Mouse (Mus musculus) adipocyte (in vitro differentiated cells): ENCODE data around the gene Wasf2.

Experiments used
- DNase-seq: peaks from one replicate; pipeline ENCODE4 v3.0.0-alpha.2; 2016; ENCODE audit warnings: low spot score

Gene Wasf2

DNA sequence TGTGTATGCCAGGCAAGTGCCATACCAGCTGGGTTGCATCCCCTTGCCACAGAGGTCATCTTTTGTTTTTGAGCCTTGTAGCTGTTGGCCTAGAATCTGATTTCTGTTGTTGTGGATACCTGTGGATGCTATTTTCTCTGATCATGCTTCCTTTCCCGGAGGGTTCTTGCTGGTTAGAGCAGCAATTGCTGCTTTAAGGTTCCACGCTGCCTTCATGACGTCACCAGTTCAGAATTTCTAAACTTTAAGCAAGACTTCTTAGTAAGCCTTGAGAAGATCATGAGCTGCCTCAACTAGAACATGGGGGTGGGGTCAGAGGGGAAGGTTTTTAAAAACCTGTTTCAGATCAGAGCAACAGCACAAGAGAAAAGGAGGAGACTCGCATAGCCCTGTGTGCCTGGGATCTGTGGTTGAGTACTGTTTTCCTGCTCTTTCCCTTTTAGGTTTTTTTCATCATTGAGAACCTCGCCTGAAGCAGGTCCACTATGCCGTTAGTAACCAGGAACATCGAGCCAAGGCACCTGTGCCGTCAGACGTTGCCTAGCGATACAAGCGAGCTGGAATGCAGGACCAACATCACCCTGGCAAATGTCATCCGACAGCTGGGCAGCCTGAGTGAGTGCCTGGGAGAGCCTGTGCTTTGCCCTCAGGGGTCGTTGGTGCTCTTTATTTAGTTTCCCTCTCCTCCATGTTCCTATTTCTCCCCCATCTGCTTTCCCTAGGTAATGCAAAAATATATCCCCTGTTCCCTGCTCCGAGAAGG lies 45.9 kb downstream of the Wasf2 start:
- no peak for DNase-seq

- no peak for DNase-seq
Measured at GRCm38 (mm10) chr4:133176761-133177403, 46.6 kb downstream of the Wasf2 start.

- no peak for DNase-seq
Measured at GRCm38 (mm10) chr4:133178305-133178704, 48.0 kb downstream of the Wasf2 start.

DNA sequence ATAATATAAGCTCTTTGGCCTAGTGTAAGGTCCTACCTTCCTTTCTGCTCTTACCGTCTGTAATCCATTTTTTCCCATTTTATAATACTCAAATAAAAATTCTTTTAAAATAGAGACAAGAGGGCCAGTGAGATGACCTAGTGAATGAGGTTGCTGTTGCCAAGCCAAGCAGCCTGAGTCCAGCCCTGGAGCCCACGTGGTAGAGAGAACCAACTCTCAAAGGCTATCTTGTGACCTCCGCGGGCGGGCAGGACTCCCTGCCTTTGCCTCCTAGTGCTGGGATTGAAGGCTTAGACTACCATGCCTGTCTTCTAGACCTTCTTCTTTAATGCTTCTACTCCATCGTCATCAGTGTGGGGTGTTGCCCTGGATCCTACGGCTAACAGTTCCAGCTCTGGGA lies 49.0 kb downstream of the Wasf2 start:
- no peak for DNase-seq

GRCm38 (mm10) chr4:133182439-133183033 lies 52.2 kb downstream of the Wasf2 start:
- no peak for DNase-seq

DNA sequence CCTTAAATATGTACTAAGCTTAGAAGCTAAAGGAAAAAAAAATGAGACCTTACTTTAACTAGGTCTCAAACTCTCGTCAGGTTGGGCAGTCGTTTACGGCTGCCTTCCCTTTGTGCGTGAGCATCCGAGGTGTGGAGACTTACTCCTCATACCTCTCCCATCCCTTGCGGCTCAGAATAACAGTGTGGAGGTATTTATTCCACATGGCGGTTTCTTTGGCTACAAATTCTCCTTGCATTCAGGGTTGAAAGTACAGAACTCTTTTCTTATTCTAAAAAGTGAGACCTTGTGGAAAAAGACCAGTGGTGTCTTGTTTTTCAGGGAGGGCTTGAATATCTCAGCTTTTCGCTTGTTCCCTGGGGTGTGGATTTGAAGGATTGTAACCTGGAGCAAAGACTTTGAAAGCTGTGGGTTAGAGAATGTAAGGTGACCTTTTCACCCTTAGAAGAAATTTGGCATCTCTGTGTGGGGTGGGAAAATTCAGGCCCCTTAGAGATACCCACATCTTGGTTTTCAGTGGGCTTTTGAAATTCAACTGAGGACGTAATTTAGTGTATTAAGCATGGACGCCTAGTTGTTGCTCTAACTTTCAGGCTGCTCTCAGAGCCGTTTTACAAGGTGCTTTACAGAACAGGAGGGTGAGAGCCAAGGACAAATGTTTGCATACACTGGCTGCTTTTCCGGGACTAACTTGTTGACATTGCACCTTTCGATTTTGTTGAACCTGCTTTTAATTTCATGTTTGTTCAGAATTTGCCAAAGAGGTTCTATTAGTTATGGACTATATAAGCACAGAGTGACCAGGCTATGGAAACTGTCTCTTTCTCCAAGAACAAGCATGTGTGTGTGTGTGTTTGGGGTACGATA lies 54.0 kb downstream of the Wasf2 start:
- no peak for DNase-seq

- peak; percentile 88 for DNase-seq
Measured at GRCm38 (mm10) chr4:133184898-133185665, 54.8 kb downstream of the Wasf2 start.

GRCm38 (mm10) chr4:133185893-133186292 lies 55.6 kb downstream of the Wasf2 start:
- peak; percentile 26 for DNase-seq

GRCm38 (mm10) chr4:133186856-133187255 lies 56.6 kb downstream of the Wasf2 start:
- DNase-seq, result no peak

GRCm38 (mm10) chr4:133189396-133189795 lies 59.1 kb downstream of the Wasf2 start:
- no peak for DNase-seq

GRCm38 (mm10) chr4:133194482-133194881 lies 64.2 kb downstream of the Wasf2 start:
- DNase-seq, result no peak

GRCm38 (mm10) chr4:133195014-133195413 lies 64.7 kb downstream of the Wasf2 start:
- no peak for DNase-seq

DNA sequence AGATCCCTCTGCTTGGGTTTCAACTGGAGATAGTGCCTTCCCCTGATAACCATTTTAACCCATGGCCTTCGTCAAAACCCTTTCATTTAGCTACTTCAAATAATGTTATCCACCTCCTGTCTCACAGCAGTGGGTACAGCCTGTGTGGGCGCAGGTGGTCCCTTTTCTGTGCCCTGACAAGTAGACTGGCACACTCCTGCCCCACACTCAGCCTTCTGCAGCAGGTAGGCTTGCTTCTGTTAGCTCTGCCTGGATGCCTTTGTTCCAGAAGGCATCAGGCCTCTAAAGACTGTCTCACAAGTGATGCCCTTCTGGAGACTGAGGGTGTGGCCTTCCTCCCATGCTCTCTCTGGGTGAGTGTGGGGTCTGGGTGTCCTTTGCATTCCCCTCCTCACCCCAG lies 65.8 kb downstream of the Wasf2 start:
- DNase-seq, result no peak

DNA sequence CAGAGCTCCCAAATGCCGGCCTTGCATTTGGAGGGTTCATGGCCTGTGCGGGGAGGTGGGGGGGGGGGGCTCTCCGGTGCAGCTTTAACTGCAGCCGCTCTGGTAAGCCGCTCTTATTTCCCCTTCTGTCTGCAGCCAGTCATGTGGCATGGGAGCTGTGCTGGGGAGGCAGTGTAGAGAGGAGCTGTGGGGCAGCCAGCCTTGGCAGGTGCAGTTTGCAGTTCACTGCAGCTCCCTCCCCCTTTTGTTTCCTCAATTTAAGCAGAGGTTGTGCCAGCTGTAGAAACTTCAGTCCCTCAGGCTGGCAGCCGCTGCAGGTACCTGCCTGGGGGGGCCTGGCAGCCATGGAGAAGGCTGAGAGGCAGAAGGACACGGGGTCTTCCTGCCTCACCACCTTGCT lies 66.5 kb downstream of the Wasf2 start:
- DNase-seq, result no peak

DNA sequence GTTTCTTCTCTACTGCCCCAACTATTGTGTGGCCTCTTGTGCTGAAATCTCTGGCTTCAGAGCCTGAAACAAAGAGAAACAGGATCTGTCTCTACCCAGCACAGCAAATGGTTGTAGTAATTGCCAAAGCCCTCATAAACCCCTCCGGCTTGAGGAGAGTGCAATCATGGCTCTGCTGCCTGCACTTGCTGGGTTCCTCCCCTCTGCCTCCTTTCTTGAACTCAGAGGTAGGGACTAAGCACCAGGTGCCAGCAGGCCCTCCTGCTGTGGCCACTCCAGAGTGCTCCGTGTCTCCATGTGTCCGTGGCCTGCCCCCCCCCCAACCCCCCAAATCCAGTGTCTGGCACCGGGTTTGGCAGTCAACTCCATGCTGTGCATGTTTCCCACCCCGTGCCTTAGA lies 67.0 kb downstream of the Wasf2 start:
- DNase-seq, result no peak

DNA sequence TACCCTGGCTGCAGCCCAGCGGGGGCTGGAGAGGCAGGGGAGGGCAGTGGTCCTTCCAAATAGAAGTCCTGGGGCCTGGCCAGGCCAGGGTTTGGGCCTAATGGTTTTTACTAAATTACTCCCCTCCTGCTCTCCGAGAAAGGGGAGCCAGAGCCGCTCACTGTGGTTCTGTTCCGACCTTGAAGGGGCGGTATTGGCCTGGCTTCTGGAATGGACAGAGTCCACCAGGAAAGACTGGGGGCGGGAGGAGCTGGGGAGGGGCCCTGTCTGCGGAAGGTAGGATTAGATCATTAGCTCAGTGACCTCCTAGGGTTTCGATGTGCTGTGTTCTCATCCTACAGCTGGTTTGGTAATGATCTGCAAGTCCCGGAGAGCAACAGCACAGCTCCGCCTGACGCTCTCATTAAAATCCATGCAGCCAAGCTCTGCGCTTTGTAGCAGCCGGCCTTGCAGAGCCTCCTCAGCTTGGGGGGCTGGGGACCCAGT lies 67.5 kb downstream of the Wasf2 start:
- DNase-seq, result no peak

DNA sequence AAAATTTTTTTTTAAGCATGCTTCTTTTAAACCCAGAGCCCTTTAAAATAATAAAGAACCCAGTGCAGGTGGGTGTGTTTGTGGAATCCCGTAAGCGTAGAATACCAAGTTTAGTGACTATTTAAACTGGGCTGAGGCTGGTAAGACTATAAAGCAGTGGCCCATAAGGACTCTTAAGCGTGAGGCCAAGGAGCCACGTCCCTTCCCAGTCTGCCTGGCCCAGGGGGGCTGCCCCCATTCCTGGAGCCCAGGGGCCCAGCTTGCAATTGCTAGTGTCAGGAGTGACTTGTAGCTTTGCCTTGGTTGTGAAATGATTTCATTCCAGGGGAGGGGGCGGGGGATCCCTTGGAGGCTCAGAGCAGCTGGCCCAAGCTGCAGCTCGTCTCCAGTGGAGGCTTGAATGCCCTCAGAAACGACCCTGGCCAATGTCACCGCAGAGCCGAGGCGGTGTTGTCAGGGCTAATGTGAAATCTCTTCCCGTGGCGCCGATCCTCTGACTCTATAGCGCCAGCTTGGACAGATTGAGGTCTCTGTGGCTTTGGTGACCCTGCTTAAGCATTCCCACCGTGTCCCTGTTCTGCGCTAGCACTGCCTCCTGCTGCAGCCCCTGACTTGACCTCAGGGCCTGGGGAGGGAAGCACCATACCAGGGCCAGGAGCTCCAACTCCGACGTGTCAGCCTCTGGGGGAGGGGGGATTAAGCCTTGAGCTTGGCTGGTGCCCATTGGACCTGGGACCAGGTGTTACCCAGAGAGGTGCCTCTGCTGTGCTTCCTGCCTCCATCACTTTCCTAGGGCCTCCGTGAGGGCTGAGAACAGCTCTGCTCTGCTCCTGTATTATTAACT lies 68.3 kb downstream of the Wasf2 start:
- DNase-seq, result no peak

DNA sequence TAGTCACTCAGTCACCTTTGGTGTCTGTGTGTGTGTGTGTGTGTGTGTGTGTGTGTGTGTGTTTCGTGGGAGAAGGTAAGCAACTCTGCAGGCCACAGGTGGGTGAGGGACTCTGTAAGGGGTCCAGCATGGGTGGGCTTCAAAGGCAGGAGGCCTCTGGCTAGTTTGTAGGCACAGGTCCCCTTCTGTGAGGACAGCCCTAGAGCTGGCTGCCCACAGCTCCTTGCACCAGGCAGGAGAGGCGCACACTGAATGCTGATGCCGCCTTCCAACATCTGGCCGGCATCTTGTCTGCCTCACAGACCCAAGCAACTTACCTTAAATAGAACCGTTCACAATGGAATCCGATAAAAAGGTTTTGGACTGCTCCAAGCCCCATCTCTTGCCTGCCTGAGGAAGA lies 69.4 kb downstream of the Wasf2 start:
- no peak for DNase-seq

- DNase-seq, result no peak
Measured at GRCm38 (mm10) chr4:133200343-133200742, 70.0 kb downstream of the Wasf2 start.

DNA sequence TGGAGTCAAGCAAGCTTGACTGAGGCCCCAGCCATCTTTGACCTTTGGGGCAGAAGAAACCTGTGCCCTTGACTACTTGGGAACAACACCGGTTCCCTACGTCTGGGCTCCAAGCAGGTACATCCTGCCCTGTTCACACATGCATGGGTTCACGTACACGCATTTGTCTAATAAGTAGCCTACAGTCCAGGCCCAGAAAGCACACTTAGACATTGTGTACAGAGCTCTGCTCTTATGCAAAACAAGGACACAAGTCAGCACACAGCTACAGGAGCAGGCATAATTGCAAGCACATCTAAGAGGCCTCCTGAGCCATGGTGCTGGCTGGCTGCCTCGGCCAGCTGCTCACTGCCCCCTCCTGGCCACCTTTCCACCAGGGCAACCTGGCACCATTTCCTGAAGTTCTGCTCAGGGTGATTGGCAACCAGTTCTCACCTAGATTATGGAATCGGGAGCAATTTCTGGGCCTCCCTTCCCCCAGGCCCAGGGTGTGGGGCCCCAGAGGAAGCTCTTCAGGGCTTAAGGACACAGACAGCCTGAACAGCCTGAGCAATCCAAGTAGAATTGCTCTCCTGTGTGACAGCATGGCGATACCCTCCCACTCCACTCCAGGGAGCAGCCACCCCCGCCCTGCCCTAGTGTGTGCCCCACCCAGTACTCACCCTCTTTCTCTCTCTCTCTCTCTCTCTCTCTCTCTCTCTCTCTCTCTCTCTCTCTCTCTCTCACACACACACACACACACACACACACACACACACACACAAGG lies 70.9 kb downstream of the Wasf2 start:
- DNase-seq, result peak; percentile 77
